Mouse (Mus musculus): Measurements from ENCODE around the gene Gdap1l1.
A peak's percentile ranks its signal among the peaks of the same experiment; 100 is the strongest.

- TF ChIP-seq CTCF (IDR thresholded peaks at IDR 0.05; ENCODE audit: extremely low read depth, insufficient read depth, low read length) (peak; percentile 19; the same call in 1 of the 2 replicates), POLR2A (IDR thresholded peaks at IDR 0.05; ENCODE audit: extremely low read depth, insufficient read depth, low read length) (no peak)
Observed at GRCm38 (mm10) chr2:163480191-163480825, 42.0 kb downstream of the Gdap1l1 start.

Data from cortical plate, adult 2 months (tissue).